Mouse (Mus musculus): ENCODE results near the gene Gm10721. TPM values are rescaled to one million over a fixed set of nuclear protein-coding genes. Genes with fewer than 3 reads are reported as not detected.
"Not testable (repeated sequence)": the region's sequence is repeated elsewhere in the genome, so short reads cannot be mapped to it uniquely, and the experiment has no call there.

Gene Gm10721
- polyA plus RNA-seq (2015; fragmentation: Nextera tagmentation; extraction: Ambion mirVana) = not detected in 2 replicates

- DNase-seq (ENCODE audit: low spot score) = not testable (repeated sequence)
Observed at GRCm38 (mm10) chr9:3012733-3013279, at the start of gene Gm10721. Gene Gm10721 (plus strand): TSS chr9:3013140.

- peak; percentile 50 for DNase-seq (ENCODE audit: low spot score)
Observed at GRCm38 (mm10) chr9:3000445-3000972, 12.4 kb upstream of the Gm10721 start, which contains the start of gene Gm10722. Gene Gm10722 (plus strand): TSS chr9:3000922.

GRCm38 (mm10) chr9:3001006-3001405, 11.9 kb upstream of the Gm10721 start:
- not testable (repeated sequence) for DNase-seq (ENCODE audit: low spot score)

GRCm38 (mm10) chr9:3001948-3002659, 10.8 kb upstream of the Gm10721 start:
- DNase-seq (ENCODE audit: low spot score) = peak; percentile 25

GRCm38 (mm10) chr9:3002794-3003396, 10.0 kb upstream of the Gm10721 start, which contains the start of gene Gm11168:
Gene Gm11168 (plus strand): TSS chr9:3003346.
- not testable (repeated sequence) for DNase-seq (ENCODE audit: low spot score)

- not testable (repeated sequence) for DNase-seq (ENCODE audit: low spot score)
Observed at GRCm38 (mm10) chr9:3006179-3006578, 6.8 kb upstream of the Gm10721 start.

GRCm38 (mm10) chr9:3006636-3007035, 6.3 kb upstream of the Gm10721 start:
- not testable (repeated sequence) for DNase-seq (ENCODE audit: low spot score)

GRCm38 (mm10) chr9:3007272-3007671, 5.7 kb upstream of the Gm10721 start:
- peak; percentile 13 for DNase-seq (ENCODE audit: low spot score)

GRCm38 (mm10) chr9:3009331-3009730, 3.6 kb upstream of the Gm10721 start:
- not testable (repeated sequence) for DNase-seq (ENCODE audit: low spot score)

- not testable (repeated sequence) for DNase-seq (ENCODE audit: low spot score)
Observed at GRCm38 (mm10) chr9:3012054-3012621, 802 bp upstream of the Gm10721 start.

- not testable (repeated sequence) for DNase-seq (ENCODE audit: low spot score)
Observed at GRCm38 (mm10) chr9:3015354-3015753, 2.4 kb downstream of the Gm10721 start, which contains the start of gene Gm10720. Gene Gm10720 (plus strand): TSS chr9:3015654.

GRCm38 (mm10) chr9:3015896-3016295, 3.0 kb downstream of the Gm10721 start:
- not testable (repeated sequence) for DNase-seq (ENCODE audit: low spot score)

GRCm38 (mm10) chr9:3017108-3017507, 4.2 kb downstream of the Gm10721 start, which contains the start of gene Gm10719:
Gene Gm10719 (plus strand): TSS chr9:3017408.
- not testable (repeated sequence) for DNase-seq (ENCODE audit: low spot score)

GRCm38 (mm10) chr9:3018944-3019343, 6.0 kb downstream of the Gm10721 start:
- not testable (repeated sequence) for DNase-seq (ENCODE audit: low spot score)

- DNase-seq (ENCODE audit: low spot score) = not testable (repeated sequence)
Observed at GRCm38 (mm10) chr9:3019835-3020727, 7.1 kb downstream of the Gm10721 start.

- peak; percentile 3 for DNase-seq (ENCODE audit: low spot score)
Observed at GRCm38 (mm10) chr9:3022316-3023008, 9.5 kb downstream of the Gm10721 start.

- DNase-seq (ENCODE audit: low spot score) = not testable (repeated sequence)
Observed at GRCm38 (mm10) chr9:3023312-3023984, 10.5 kb downstream of the Gm10721 start, which contains the start of gene Gm10718. Gene Gm10718 (plus strand): TSS chr9:3023547.

- not testable (repeated sequence) for DNase-seq (ENCODE audit: low spot score)
Observed at GRCm38 (mm10) chr9:3023985-3024648, 11.2 kb downstream of the Gm10721 start.
